Mouse (Mus musculus) heart, postnatal 14 days (tissue): ENCODE data around the gene Ubr2. TPM values are rescaled to one million over a fixed set of nuclear protein-coding genes. Genes with fewer than 3 reads are reported as not detected.

Experiments used
- DNase-seq, 2 experiments: peaks; one replicate each; pipeline ENCODE4 v3.0.0; 2021 to 2022
- intact Hi-C: fragments of 180-260 bp; cut with DNase I; formaldehyde crosslinking; loops from one replicate; pipeline ENCODE4 v1.15.1; 2025
- long read RNA-seq, 2 experiments: library from polyadenylated mRNA; stranded (forward); transcript quantifications; one replicate each; pipeline ENCODE4 v2.0.0; 2021
- total RNA-seq, 2 experiments: library from RNA; stranded (reverse); gene quantifications; 2 replicates each; pipeline ENCODE4 v1.2.3; 2021

Ubr2 gene
- total RNA-seq, result 10 to 100 TPM; 70.1 to 77.4 TPM
- long read RNA-seq, experiment 1, full-length matches to known transcripts, result 3 of 16 reads
- long read RNA-seq, experiment 1, partial matches to known transcripts, result 9 of 16 reads
- long read RNA-seq, experiment 1, other reads (novel, unspliced or antisense), result 4 of 16 reads
- long read RNA-seq, experiment 2, full-length matches to known transcripts, result 1 of 10 reads
- long read RNA-seq, experiment 2, partial matches to known transcripts, result 5 of 10 reads
- long read RNA-seq, experiment 2, other reads (novel, unspliced or antisense), result 4 of 10 reads

DNA sequence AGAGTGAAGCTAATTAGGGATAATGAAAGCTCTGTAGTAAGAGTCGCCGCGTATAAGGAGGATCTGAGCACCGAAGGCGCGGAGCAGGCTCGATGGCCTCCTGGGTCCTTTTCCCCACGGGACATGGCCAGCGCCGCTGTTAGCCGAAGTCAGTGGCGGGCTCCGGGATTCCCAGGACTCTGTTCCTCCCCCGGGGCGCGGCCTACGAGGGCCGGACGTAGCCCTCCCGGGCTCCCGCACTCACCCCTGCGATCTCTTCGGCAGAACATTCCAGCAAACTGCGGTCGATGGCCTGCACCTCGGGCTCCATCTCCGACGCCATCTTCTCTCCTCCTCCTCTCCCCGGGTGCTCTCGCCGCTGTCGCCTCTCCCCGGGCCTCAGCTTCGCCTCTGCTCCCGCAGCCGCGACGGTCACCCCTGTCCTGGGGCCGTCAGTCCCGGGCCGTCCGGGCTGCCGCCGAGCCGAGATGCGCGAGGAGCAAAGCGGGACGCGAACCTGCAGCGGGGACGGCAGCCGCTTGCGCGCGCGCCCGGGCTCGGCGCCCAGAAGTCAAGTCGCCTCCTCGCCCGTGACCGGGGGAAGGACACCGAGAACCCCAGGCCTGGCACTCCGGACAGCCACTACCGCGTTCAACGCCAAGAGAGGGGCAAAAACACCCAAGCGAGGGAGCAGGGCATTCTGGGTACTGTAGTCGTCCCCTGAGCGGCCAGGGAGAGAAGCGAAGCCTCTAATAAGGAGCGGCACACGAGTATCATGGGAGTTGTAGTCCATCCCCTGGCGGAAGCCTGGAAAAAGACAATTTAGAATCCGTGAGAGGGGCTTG, at the start of gene Ubr2:
TSS of gene Ubr2 (minus strand) at position 659 of the 824 bp plus-strand sequence.
- intact Hi-C loops, result no loop called here
- peak; percentile 91 for DNase-seq

DNA sequence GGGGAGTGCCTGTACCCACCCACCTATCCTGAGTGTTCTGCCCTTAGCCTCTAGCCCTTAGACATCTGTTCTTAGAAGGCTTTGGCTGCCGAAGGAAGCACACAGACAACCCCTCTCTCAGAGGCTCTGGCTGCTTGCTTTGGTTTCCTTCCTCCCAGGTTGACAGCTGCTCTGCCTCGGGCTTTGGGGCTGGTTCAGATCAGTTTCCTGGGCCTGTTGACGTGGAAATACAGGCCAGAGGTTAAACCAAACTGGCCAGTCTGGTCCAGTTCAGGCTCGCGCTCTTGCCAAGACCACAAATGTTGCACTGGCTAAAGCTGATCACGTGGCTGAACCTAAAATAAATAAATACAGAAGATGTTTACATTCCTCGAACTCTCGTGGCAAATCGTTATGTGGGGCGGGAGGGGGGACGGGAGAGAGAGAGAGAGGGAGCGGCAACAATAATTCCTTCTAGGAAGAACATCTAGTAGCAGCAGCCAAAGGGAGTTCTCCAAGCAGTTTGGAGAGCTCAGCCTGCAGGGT, 49.5 kb upstream of the Ubr2 start:
- intact Hi-C loops, result no loop called here
- DNase-seq, result peak; percentile 26 to 46

DNA sequence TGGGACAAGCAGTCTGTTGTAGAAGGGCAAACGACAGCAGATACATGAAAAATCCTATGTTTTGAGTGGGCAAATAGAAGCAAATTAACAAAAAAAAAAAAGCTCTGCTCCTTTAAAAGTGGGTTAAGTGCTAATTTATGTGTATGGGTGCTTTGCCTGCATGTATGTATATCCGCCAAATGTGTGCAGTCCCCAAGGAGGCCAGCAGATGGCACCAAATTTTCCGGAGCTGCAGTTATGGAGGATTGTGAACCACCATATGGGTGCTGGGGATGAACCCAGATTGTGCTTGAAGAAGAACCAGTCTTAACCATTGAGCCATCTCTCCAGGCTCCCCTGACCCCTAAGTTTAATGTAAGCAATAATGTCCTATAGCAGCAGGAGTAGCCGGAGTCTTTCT, 47.6 kb upstream of the Ubr2 start:
- no peak for DNase-seq
- intact Hi-C loops, result no loop called here

DNA sequence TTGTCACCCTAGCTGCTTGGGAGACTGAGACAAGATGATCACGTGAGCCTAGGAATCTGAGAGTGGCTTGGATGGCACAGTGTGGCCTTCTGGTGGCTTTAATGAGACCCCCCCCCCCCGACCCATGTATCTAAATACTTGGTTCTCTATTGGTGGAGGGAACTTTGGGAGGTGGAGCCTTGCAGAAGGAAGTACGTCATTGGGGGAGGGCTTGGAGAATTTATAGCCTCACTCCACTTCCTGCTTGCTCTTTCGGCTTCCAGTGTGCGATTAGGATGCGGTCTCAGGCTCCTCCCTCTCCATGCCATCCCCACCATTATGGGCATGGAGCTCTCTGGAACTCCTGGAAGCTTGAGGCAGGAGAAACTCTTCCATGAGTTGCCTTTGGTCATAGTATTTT, 46.1 kb upstream of the Ubr2 start:
- DNase-seq, result no peak
- intact Hi-C loops, result no loop called here

DNA sequence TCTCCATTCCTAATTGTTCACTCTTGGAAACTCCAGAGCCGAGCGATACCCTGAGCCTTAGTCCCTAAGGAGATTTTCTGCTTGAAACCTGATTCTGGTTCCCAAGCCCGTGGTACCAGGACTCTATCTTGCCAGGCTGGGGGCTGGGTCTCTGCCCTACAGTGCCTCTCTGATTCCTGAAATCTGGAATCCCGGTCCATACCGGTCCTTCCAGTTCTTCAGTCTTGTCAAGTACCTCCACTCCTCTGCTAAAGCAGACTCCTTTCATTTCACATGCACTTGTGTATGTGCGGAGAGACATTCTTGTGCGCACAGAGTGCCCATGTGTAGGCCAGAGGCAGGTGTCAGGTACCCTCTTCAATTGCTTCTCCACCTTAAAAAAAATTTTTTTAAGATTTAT, 44.8 kb upstream of the Ubr2 start:
- intact Hi-C loops, result no loop called here
- DNase-seq, result no peak

DNA sequence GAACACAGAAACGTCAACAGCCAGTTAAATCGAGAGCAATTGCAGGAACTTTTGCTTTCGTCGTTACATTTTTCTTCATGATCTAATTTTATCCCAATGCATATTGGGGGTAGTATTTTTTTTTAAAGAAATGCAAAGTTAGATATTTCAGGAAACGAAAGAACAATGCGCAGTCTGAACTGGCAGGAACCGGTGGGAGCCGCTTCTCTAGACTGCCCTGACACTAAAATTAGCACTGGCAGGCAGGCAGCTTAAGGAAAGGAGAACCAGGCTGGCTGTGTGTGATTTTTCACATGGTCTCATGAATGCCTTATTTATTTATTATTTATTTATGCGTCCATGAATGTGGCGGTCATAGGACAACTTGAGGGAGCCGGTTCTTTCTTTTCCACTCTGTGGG, 44.3 kb upstream of the Ubr2 start:
- intact Hi-C loops, result no loop called here
- DNase-seq, result peak; percentile 14 to 39

DNA sequence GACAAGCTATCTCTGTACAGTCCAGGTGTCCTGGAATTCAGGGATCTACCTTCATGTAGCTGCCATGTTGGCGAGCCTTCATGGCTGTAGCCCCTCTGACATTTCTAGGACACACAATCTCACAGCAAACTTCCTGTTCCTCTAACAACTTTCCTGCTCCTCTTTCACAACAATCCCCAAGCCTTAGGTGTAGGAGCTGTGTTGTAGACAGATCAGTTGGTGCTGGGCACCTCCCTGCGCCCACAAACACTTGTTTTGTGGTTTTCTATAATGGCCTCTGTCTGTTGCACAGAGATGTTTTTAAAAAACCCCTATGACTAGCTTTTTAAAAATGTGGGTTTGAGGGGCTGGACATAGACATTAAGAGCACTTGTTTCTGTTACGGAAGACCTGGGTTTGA, 40.3 kb upstream of the Ubr2 start:
- DNase-seq, result no peak
- intact Hi-C loops, result no loop called here

DNA sequence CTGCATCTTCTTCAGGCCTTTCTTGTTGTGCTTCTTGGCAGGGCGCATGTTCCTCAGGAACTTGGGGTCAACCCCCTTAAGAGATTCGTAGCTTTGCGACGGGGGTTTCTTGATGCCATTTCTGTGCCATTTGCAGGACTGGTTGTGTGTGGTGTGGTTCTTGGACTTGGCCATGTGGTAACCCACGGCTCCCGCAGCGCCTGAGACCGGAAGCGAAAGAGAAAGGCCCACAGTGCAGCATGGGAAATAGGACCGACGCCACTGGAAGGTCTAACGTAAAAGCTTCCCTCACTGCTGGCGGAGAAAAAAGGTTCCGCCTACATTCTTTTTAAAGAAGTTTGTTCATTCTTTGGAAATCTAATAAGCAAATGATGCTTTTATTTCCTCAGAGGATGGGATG, 32.5 kb upstream of the Ubr2 start:
- no peak for DNase-seq
- intact Hi-C loops, result loop anchor here (5.0 kb wide), 2 partner anchors 44 to 289 kb away; no protein-coding TSS in a partner anchor

DNA sequence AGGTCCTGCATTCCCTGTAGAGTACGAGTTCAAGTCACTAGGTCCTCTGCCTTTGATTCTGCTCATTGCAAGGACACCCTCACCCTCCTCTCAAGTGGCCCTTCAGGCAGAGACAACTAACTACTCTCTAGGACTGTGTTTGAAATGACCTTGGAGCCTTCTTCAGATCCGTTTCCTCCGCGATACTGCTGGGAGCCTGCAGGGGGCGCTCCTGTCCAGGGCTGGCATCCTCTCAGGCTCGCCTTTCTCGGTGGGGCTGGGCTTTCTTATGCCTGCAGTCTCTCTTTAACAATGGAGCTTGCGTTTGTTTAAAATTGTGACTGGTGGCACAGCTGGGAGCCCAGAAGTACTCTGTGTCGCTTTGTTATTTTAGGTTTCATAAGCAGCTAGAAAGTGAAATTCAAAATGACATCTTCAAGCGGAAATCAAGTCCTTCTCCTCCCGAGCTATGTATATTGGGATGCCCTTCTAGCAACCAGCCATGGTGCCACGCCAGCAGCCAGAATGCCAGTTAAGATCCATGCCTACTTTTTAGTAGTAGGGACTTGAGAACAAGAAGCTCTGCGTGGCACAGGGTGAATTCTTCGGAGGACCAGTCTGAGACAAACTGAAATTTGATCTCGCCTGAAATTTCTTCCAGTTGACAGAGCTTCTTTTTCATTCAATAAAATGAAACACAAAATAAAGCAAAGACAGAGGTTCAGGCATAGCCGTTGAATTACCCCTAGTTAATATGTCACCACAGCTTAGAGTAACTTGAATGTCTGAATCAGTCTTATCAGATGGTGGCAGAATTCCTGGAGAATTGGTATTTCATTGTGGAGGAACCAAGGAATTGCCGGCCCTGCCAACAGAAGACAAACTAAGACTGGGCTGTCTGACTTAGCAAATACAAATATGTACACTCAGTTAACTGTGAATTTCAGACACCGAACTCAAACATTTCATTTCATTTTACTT, 28.8 kb upstream of the Ubr2 start:
- intact Hi-C loops, result loop anchor here (5.0 kb wide), 3 partner anchors 73 to 388 kb away; no protein-coding TSS in a partner anchor
- DNase-seq, result peak; percentile 89 to 94

DNA sequence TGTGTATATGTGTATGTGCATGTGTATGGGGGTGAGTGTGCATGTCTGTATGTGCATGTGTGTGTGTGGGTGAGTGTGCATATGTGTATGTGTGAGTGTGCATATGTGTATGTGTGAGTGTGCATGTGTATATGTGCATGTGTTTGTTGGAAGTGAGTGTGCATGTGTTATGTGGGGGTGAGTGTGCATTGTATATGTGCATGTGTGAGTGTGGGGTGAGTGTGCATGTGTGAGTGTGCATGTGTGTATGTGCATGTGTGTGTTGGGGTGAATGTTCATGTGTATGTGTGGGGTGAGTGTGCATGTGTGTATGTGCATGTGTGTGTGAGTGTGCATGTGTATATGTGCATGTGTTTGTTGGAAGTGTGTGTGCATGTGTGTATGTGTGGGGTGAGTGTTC, 24.2 kb upstream of the Ubr2 start:
- intact Hi-C loops, result loop anchor here (5.0 kb wide), 1 partner anchor 132 kb away; no protein-coding TSS in a partner anchor
- DNase-seq, result no peak

DNA sequence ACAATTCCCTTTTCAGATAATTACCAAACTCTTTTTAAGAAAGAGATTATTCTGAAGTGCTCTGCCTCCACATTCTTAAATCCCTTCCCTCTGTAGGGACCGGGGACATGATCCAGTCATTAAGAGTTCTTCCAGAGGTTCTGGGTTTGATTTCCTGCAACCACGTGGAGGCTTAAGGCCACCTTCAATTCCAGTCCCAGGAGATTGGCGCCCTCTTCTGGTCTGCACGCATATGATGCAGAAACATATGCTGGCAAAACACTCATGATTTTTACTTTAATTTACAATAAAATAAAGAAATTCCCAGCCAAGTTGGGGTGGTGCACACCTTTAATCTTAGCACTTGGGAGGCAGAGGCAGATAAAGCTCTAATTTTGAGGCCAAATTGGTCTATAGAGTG, 23.3 kb upstream of the Ubr2 start:
- intact Hi-C loops, result loop anchor here (2.0 to 5.0 kb wide), 2 partner anchors 57 to 131 kb away; no protein-coding TSS in a partner anchor
- peak; percentile 67 to 81 for DNase-seq

DNA sequence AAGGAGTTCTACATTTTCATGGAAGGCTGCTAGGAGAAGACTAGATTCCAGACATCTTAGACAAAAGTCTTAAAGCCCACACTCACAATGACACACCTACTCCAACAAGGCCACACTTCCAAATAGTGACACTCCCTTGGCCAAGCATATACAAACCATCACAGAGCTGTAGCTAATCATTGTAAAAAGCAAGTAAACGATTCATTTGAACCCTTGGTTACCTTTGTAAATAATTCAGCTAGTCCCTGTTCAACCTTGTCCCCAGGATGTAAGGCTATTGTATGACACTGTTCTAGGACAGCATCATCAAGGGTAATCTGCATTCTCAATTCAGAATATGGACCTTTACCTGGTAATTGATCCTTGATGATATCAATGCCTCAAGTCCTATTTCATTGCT, 14.4 kb upstream of the Ubr2 start:
- intact Hi-C loops, result no loop called here
- no peak for DNase-seq

DNA sequence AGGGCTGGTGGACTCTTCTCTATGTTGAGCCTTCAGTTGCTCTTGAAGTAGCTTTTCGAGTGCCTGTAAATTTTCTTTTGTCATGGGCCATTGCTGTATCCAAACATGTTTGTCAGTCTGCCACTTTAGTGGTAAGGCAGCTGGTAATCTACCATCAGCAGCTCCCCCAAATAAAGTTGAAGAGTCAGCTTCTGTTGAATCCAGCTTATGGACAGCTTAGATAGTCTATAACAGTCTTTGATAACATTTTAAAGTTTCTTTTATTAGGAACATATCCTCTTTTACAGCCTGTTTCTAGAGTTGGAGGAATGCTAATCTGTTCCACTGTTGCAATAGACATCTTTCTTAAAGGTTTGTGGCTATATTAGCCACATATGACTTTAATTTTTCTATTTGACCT, 13.0 kb upstream of the Ubr2 start:
- intact Hi-C loops, result no loop called here
- DNase-seq, result no peak

DNA sequence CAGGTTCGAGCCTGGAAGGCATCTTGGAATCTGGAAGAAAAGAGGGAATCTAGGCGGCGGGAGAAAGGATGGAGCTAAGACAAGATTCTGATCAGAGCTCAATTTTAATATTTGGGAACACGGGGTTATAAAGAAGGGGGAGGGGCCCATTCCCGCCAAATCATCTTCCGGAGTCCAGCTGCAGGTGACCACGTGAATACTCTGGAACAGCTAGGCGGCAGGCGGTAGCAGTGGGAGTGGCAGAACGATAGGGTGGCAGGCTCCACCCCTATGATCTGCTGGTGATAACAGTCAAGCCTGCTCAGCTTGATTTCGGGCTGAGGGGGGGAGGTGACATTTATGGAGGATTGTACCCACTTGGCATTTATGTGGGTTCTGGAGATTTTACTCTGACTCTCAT, 2.5 kb upstream of the Ubr2 start:
- no peak for DNase-seq
- intact Hi-C loops, result no loop called here

DNA sequence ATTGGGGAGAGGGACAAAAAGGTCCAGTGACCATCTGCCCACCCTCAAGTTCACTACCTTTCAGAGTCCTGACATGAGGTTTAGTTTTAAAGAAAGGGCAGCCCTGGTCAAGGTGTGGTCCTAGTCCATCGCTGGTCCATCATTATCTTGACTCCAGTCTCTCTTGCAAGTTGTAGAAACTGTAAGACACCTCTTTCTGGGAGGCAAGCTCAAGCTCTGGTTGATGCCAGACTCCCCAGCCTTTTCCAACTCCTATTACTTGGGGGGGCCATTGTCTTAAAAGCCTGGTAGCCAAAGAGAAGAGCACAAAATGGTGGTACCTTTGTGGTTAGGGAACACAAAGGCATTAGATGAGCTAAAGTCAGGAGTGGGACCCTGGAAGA, 1.3 kb upstream of the Ubr2 start:
- no peak for DNase-seq
- intact Hi-C loops, result no loop called here

DNA sequence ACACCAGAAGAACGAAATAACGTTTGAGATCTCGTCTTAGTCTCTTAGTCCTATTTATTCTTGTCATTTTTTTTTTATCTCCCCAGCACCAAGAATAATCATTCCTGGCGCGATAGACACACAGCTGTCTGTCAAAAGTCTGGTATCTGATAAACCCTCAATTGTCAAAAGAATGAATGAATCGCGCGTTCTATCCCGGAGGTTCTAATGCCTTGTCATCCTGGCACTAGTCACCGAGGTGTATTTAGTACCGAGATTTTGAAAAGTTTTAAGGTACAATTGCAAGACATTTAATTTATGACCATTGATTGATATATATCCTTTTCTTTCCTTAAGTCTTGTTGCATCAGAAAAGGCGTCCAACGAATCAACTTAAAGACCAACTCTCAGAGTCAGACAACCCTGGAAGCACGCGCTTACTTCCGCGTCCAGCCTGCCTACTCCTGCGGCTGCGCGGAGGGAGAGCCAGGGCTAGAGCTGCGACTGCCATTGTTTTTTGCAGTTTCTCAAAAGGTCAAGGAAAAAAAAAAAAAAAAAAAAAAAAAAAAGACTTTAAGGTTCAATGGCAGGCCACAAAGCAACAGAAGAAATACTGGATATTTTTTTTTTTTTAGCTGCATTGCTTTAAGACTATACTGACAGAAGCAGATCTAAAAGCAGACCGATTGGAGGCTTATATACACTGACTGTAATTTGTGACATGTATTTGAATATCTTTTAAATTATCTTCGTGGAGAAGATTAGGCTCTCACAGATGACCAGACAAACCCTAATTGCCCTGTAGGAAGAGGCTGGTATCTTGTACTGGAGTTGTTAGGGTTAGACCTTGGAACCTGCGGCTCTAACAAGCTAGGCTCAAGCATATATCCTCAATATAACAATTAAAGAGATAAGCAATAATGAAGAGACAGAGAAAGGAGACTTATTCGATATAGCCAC, 635 bp upstream of the Ubr2 start:
- peak; percentile 65 to 72 for DNase-seq
- intact Hi-C loops, result no loop called here

DNA sequence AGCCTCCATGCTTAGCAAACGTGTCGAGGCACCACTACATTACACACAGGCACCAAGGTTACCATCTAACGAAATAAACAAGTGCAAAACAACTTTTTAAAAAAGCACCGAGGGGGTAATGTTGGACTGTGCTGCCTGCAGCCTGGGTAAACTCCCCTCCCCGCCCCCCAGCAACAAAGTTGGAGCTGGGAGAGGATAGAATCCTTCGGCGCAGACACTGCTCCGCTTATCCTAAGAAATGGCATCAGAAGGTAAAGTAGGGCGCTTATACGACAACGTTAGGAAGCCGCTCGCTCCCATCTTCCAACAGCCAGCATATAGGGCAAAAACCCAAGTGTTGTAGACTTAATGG, 834 bp downstream of the Ubr2 start:
- intact Hi-C loops, result no loop called here
- DNase-seq, result peak; percentile 38 to 39

DNA sequence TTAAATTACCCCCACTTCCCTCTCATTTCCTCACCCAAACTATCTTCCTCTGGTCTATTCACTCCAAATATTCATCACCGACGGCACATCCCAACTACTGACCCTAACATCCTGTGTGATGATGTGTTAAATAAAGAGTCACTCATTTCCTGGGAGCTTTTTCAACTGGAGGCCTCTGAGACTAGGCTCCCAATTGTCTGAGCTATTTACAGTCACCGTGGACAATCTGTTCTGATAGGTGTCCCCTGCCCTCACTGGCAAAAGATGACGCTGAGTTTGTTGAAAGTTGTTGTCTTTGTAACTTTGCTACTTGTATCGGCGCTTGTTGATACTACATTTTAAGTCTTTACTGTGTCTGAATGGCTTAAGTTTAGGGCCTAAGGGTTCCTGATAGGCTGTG, 1.3 kb downstream of the Ubr2 start:
- intact Hi-C loops, result no loop called here
- DNase-seq, result no peak

DNA sequence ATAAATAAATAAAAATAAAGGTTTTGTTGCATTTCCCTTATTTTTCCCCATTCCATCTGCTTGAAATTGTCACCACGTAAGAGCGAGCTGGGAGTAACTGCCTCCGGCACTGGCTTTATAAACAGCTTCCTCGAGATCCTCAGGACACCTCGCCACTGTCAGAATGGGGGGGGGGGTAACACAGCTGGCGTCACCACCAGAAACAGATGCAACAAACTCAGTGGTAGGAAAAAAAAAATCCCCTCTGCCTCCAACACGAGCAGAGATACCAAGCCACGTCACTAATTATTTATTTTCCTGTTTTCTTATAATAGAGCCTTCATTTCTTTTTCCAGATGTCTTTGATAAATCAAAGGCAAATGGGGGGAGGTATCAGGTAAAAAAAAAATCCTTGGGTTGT, 1.9 kb downstream of the Ubr2 start:
- intact Hi-C loops, result no loop called here
- DNase-seq, result no peak

DNA sequence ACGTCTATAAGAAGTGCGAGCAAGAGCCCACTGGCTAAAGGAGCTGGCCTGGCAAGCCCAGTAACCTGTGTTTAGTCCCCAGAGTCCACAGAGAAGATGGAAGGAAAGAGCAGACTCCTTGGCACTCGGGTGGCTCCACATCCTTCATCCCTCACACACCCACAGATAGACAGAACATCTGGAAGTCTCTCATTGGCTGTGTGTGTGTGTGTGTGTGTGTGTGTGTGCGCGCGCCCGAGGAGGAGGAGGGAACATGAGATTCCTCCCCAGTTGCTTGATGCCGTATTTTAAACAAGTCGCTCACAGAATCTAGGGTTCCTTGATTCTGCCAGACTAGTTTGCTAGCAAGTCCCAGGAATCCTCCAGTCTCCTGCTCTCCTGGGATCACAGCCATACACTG, 3.6 kb downstream of the Ubr2 start:
- no peak for DNase-seq
- intact Hi-C loops, result no loop called here
